Mouse (Mus musculus): Measurements from ENCODE around the gene Slc18b1. TPM values are rescaled to one million over a fixed set of nuclear protein-coding genes. Genes with fewer than 3 reads are reported as not detected.
A peak's percentile ranks its signal among the peaks of the same experiment; 100 is the strongest.
"Not testable (repeated sequence)": the region's sequence is repeated elsewhere in the genome, so short reads cannot be mapped to it uniquely, and the experiment has no call there.

Gene Slc18b1
- 16.6 and 18.1 TPM in 2 replicates for polyA plus RNA-seq (2015; fragmentation: Nextera tagmentation; extraction: Ambion mirVana)

GRCm38 (mm10) chr10:23796551-23797503, at the start of gene Slc18b1:
Gene Slc18b1 (plus strand): TSS chr10:23796986.
- H3K4me3 ChIP-seq = peak within 1 kb of the TSS; percentile 76
- H3K27ac ChIP-seq = peak within 1 kb of the TSS; percentile 29; the same call in 1 of the 2 replicates
- H3K27me3 ChIP-seq = no peaks in the 10 kb centered on the region
- peak; percentile 69 for ATAC-seq (ENCODE audit: low FRiP score, low read depth)
- H3K9ac ChIP-seq = peak within 1 kb of the TSS; percentile 86
- H3K4me2 ChIP-seq (replicated peaks) = peak within 1 kb of the TSS; percentile 73
- peaks cover 19% of the 10 kb centered on the region for H3K36me3 ChIP-seq
- H3K9me3 ChIP-seq = no peaks in the 10 kb centered on the region
- H3K4me1 ChIP-seq = peaks cover 9% of the 10 kb centered on the region; the same call in 1 of the 2 replicates
- WGBS = 5% methylated on average over 43 of the region's 43 CpGs

- Histone ChIP-seq H3K27ac (no peak overlapping the region; the same call in 1 of the 2 replicates), H3K27me3 (no peaks in the 10 kb centered on the region), H3K9me3 (no peaks in the 10 kb centered on the region), H3K4me3 (no peak overlapping the region), H3K4me1 (peaks cover 11% of the 10 kb centered on the region), H3K9ac (no peak overlapping the region), H3K4me2 (replicated peaks) (peak overlapping the region; percentile 9; the same call in 1 of the 2 replicates), H3K36me3 (no peaks in the 10 kb centered on the region)
- 33% methylated on average over 7 of the region's 7 CpGs for WGBS
- no peak for ATAC-seq (ENCODE audit: low FRiP score, low read depth)
These were observed 42.6 kb upstream of the Slc18b1 start for GRCm38 (mm10) chr10:23754166-23754565.

GRCm38 (mm10) chr10:23777288-23777945, 19.4 kb upstream of the Slc18b1 start:
- H3K4me3 ChIP-seq = no peak overlapping the region
- H3K4me1 ChIP-seq = peaks cover 8% of the 10 kb centered on the region; the same call in 1 of the 2 replicates
- 31% methylated on average over 5 of the region's 5 CpGs for WGBS
- H3K9ac ChIP-seq = no peak overlapping the region
- H3K36me3 ChIP-seq = peaks cover 13% of the 10 kb centered on the region
- H3K27ac ChIP-seq = no peak overlapping the region
- 0 out of 2 replicates have a peak overlapping the region, but pooled peaks have one; percentile 14 for H3K4me2 ChIP-seq (replicated peaks)
- no peaks in the 10 kb centered on the region for H3K27me3 ChIP-seq
- ATAC-seq (ENCODE audit: low FRiP score, low read depth) = peak; percentile 83
- no peaks in the 10 kb centered on the region for H3K9me3 ChIP-seq

GRCm38 (mm10) chr10:23780539-23781275, 16.1 kb upstream of the Slc18b1 start:
- 78% methylated on average over 6 of the region's 6 CpGs for WGBS
- Histone ChIP-seq H3K27me3 (no peaks in the 10 kb centered on the region), H3K4me3 (no peak overlapping the region), H3K4me1 (peaks cover 28% of the 10 kb centered on the region), H3K4me2 (replicated peaks) (no peak overlapping the region), H3K36me3 (peaks cover 45% of the 10 kb centered on the region), H3K9me3 (no peaks in the 10 kb centered on the region), H3K9ac (no peak overlapping the region), H3K27ac (no peak overlapping the region)
- ATAC-seq (ENCODE audit: low FRiP score, low read depth) = no peak

- Histone ChIP-seq H3K27ac (no peak overlapping the region), H3K9me3 (no peaks in the 10 kb centered on the region), H3K27me3 (no peaks in the 10 kb centered on the region), H3K36me3 (peaks cover 49% of the 10 kb centered on the region), H3K4me1 (peaks cover 36% of the 10 kb centered on the region), H3K4me3 (no peak overlapping the region), H3K9ac (no peak overlapping the region), H3K4me2 (replicated peaks) (no peak overlapping the region)
- no peak for ATAC-seq (ENCODE audit: low FRiP score, low read depth)
- 77% methylated on average over 11 of the region's 11 CpGs for WGBS
These were observed 14.7 kb upstream of the Slc18b1 start for GRCm38 (mm10) chr10:23781760-23782735.

- Histone ChIP-seq H3K4me1 (peaks cover 37% of the 10 kb centered on the region), H3K9me3 (no peaks in the 10 kb centered on the region), H3K4me3 (no peak overlapping the region), H3K9ac (0 out of 2 replicates have a peak overlapping the region, but pooled peaks have one; percentile 10), H3K27ac (peak overlapping the region; percentile 10; the same call in 1 of the 2 replicates), H3K36me3 (peaks cover 49% of the 10 kb centered on the region), H3K27me3 (no peaks in the 10 kb centered on the region), H3K4me2 (replicated peaks) (no peak overlapping the region)
- WGBS = 41% methylated on average over 2 of the region's 2 CpGs
- ATAC-seq (ENCODE audit: low FRiP score, low read depth) = no peak
These were observed 13.8 kb upstream of the Slc18b1 start for GRCm38 (mm10) chr10:23782855-23783492.

GRCm38 (mm10) chr10:23783493-23783884, 13.3 kb upstream of the Slc18b1 start:
- WGBS = 29% methylated on average over 2 of the region's 2 CpGs
- H3K9ac ChIP-seq = 0 out of 2 replicates have a peak overlapping the region, but pooled peaks have one; percentile 10
- H3K4me2 ChIP-seq (replicated peaks) = no peak overlapping the region
- H3K27ac ChIP-seq = no peak overlapping the region
- no peaks in the 10 kb centered on the region for H3K27me3 ChIP-seq
- H3K4me1 ChIP-seq = peaks cover 42% of the 10 kb centered on the region
- no peak overlapping the region for H3K4me3 ChIP-seq
- H3K36me3 ChIP-seq = peaks cover 49% of the 10 kb centered on the region
- no peaks in the 10 kb centered on the region for H3K9me3 ChIP-seq
- no peak for ATAC-seq (ENCODE audit: low FRiP score, low read depth)

- Histone ChIP-seq H3K4me3 (no peak overlapping the region), H3K9ac (peak overlapping the region; percentile 26; the same call in 1 of the 2 replicates), H3K4me2 (replicated peaks) (no peak overlapping the region), H3K9me3 (no peaks in the 10 kb centered on the region), H3K4me1 (peaks cover 48% of the 10 kb centered on the region), H3K36me3 (peaks cover 49% of the 10 kb centered on the region), H3K27me3 (no peaks in the 10 kb centered on the region), H3K27ac (no peak overlapping the region)
- WGBS = 52% methylated on average over 2 of the region's 2 CpGs
- ATAC-seq (ENCODE audit: low FRiP score, low read depth) = no peak
These were observed 12.7 kb upstream of the Slc18b1 start for GRCm38 (mm10) chr10:23784121-23784520.

GRCm38 (mm10) chr10:23785599-23785998, 11.2 kb upstream of the Slc18b1 start:
- H3K9me3 ChIP-seq; H3K27ac ChIP-seq; ATAC-seq (ENCODE audit: low FRiP score, low read depth); H3K27me3 ChIP-seq: not testable (repeated sequence)
- Histone ChIP-seq H3K4me3 (peak overlapping the region; percentile 91), H3K4me2 (replicated peaks) (peak overlapping the region; percentile 93), H3K4me1 (peaks cover 48% of the 10 kb centered on the region), H3K9ac (peak overlapping the region; percentile 95), H3K36me3 (peaks cover 46% of the 10 kb centered on the region)
- WGBS = 43% methylated on average over 7 of the region's 7 CpGs

- peak overlapping the region; percentile 58; the same call in 1 of the 2 replicates for H3K27ac ChIP-seq
- peaks cover 48% of the 10 kb centered on the region for H3K4me1 ChIP-seq
- no peaks in the 10 kb centered on the region for H3K9me3 ChIP-seq
- no peak for ATAC-seq (ENCODE audit: low FRiP score, low read depth)
- H3K9ac ChIP-seq = peak overlapping the region; percentile 95
- under 1% methylated on average over 4 of the region's 4 CpGs for WGBS
- H3K4me3 ChIP-seq = peak overlapping the region; percentile 91
- peaks cover 42% of the 10 kb centered on the region for H3K36me3 ChIP-seq
- no peaks in the 10 kb centered on the region for H3K27me3 ChIP-seq
- H3K4me2 ChIP-seq (replicated peaks) = peak overlapping the region; percentile 93
These were observed 10.7 kb upstream of the Slc18b1 start for GRCm38 (mm10) chr10:23786040-23786439.
